Mouse (Mus musculus) natural killer cell, adult 2 months (primary cell): ENCODE measurements at regions not wholly inside any gene's neighbourhood (a gene's known extent, or its start where the extent isn't known, plus 50 kb on each side); places are given as distances from the start of the nearest gene placed in this dataset.
"Not testable (repeated sequence)": the region's sequence is repeated elsewhere in the genome, so short reads cannot be mapped to it uniquely, and the experiment has no call there.

Source experiments
- DNase-seq, 2 experiments: peaks; one replicate each; pipeline ENCODE4 v3.0.0; 2022; ENCODE audit warnings: low spot score in 2 of 2

DNA sequence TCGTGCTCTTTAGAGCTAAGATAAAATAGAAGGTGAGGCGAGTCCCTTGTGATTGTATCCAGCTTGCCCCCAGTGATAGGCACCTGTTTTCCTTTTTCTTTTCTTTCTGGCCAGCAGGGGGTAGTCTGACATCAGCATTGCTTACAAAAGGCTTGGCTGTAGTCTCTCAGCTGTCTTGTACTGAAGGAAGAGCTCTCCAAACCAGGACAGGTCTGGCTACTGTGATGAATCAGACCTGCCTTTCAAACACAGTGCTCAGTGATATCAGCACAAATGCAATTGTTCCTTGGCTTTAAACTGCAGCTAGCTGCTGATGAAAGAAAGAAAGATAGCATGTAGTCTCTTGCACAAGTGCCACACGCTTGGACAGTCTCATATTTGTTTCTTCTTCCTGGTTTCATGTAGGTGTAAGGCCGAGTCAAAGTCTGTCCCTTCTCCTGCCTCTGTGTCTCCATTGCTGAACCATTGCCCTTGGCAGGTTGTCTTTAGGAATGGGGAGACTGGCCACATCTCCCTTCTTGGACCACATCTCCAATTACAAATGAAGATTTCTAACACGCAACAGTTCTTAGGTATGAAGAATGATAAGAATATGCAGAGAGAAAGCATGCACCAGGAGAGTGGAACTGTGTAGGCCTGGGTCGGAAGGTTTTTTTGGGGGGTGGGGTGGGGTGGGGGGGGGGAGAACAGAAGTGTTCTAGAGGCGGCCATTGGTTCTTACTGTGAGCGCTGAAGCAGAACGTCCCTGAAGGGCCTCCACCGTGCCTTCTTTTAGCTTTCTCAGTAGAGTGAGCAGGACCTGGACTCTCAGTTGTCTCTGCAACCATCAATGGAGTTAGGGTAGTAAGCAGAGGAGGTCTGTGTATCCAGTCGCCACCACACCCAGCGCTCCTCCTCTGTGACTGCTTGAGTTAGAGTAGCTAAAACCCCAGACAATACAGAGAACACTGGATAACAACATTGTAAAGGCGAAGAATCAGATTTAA, 200.9 kb downstream of the Faxc start:
- DNase-seq = peak in 1 of 2 experiments; percentile 9

DNA sequence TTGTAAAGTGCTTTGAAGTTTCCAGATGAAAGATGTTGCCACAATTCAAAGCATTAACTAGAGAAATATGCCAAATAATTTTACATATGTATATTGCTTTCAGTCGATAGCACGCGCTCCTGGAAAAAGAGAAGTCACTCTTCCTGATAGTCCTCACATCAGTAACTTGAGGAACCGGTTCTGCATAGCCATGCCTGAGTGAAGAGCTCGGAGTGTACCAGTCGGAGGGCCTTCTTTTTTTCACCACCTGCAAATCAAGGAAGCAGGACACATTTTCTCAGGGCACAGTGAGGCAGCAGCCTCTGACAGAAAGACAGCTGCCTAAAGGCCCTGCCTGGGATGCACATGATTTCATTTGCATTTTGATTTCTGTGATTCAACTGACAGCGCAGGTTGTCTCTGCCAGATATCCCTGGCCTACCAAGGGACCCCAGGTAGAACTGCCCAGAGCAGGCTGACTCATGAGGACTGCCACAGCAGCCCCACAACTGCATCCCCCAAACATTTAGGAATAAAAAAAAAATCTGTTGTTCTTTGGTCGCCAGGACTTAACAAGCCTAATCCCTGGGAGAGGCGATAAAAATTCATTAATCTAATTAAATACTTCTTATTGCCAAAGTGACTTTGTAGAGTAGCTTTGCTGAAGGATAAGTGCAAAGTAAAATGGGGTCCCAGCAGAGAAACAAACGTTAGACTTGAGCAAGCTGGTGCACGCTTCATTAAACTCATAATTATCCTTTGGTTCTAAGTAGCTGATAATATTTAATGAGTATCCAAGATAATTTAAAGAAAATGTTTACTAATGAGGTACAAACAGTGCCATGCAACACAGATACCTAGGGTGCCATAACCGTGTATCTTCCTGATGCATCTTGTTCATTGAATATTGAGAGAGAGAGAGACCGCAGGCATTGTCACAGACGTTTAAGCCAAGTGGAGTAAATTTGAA, 202.7 kb downstream of the Faxc start:
- DNase-seq = no peak

DNA sequence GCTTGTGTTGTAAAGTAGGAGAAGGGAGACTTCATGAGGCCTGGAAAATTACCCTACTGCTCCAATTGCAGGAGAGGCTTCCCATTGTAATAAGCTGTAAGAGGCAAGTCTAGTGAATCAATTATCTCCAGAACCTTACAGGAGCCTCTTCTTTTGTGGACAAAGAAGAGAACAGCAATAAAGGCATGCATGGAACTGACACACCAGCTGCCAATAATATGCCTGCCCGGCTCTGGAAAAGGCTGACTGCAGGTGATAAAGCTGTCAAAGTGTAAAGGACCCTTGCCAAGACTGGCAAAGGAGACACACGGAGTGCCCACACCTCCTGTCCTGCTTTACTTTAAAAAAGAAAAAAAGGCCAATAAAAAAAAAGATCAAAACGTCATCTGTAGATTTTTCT, 209.0 kb downstream of the Faxc start:
- DNase-seq = no peak

DNA sequence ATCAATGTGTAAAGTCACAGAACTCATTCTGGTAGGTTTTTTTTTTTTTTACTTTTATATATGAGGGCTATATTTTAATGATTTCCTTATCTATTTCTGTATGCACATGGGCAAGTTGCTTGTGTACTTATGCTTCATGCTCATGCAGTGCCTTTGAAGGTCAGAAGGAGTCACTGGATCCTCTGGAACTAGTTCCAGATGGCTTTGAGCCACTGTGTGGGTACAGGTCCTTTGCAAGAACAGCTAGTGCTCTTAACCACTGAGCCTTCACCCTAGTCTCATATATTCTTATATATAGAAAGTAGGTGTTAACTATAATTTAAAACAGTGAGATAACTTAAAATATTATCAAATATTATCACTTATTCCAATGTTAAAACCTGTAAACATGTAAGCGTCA, 212.4 kb downstream of the Faxc start:
- DNase-seq = no peak

DNA sequence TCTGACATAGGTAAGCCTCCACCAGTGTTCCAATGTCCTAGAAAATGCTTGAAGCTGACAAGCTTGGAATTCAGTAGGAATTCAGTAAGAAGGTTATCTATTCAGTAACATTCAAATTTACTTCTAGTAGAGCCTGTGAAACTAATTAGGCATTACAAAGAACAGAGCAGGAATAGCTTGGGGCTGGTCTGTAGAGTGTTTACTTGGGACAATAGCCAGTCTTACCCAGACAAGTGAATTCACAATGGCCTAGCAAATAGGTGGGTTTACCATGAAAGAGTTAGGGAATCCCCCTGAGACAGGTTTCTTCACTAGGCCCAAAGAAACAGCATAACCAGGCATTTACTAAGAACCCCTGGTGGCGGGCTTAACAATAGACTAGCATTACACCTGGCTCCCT, 212.5 kb upstream of the Fbxl4 start:
- DNase-seq = not testable (repeated sequence)

DNA sequence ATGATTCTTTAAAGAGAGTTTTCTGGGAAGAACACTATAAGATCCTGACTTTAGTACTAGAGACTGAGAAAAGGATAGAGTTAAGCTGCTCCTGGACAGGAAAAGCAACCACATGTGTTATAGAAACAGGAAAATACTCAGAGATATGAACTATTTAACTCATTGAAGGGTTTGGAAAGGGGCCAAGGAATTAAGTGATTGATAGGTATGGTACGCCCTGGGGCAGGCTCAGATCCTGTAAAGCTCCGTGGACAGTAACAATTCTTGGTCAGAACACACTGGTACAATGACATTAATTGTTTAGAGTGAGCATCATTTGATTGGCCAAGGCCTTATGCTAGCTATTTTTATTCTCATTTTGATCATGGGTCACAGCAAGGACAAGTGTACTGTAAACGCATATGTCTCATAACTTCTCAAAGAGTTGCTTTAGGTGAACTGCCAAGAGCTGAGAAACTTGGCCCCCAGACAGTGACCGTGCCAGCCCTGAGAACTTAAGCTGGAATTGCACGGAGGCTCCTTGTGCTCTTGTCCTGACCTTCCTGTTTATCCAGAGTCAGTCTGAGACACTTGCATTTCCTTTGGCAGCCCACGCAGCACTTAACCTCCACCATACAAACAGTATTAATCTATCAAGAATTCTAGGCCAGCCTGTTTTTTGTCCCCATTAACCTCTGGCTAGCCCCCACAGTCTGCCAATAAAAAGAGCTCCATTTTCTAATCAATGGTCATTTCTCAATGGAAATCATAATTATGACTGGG, 210.5 kb upstream of the Fbxl4 start:
- DNase-seq = no peak

DNA sequence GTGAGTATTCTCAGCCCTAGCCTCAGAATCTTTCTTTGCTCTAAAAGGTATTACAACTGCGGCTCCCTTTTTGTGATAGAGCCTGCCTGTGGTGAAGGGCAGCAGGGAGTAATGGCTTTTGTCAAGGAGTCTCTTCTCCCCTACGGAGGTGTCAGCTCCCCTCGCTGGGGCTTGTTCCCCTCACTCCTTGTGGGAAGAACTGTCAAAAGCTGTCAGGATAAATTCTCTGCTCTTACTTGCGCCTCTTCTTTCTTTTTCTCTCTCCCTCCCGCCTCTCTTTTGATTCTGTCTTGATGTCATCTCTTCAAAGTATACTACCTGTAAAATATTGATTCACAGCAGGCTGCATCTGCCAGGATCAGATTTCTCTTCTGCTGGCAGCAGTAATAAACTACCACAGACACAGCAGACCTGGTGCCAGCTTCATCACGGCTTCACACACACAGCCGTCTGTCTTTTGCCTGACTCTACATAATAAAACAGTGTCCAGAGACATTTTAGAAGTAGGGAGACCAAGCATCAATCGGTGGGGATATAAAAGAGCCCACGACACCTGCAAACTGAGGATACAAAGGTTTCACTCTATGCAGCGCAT, 205.3 kb upstream of the Fbxl4 start:
- DNase-seq = no peak

DNA sequence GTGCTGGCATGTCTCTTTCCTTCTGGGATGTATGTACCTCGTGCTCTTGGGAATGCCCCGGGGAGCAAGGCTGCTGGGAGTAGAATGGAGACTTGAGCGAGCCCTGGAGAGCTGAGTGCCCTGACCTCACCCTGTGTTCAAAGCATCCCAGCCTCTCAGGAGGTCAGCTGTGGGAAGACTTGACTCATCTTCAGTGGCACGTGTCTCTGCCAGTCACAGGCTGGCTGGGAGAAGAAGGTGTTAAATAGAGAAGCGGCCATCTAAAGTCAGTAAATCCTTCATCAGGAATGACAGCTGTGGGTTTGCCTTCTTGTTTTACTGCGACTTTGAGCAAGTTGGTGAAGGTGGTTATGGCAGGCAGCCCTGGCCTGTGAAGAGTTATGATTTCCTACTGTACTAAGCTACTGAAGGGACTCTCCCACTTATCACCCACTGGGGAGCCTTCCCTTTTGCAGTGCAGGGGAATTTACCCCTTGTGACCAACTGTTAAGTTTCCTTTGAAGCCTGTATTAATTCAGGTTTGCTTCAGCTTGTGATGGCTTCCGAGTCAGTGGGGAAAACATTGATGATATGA, 204.3 kb upstream of the Fbxl4 start:
- no peak for DNase-seq

DNA sequence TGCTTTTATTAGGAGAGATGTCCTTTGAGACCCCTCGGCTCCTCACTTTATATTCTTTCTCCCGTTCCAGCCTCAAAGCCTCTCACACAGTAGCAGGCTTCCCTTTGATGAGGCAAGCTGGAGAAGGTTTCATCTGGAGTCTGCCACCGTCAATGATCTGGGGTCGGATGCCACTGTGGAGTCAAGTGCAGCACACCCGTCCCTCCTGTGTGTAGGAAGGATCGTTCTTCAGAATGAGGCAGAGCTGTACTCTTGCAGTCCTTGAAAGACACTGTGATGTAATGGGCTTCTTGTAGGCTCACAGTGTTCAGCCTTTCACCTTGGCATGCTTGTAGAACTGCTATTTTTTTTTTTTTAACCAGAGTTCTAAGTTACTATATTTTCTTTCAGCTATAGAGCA, 203.7 kb upstream of the Fbxl4 start:
- DNase-seq = no peak

DNA sequence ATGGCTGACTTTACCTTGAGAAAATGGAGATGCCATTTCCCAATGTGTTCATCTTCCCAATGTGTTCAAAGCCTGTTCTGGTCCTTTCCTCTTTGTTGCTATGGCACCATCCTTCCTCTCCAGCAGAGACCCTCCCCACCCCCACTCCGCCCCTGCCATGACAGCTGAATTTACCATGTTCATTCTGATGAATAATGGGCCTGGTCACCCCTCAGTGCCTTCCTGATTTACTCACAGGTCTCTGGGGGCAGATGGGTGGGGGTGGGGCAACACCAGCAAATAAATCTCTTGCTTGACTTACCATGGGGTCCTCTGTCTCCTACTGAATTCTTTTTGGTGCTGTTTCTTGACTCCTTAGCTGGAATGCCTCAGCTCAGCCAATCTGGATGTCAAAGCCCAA, 170.9 kb upstream of the Fbxl4 start:
- DNase-seq = no peak

DNA sequence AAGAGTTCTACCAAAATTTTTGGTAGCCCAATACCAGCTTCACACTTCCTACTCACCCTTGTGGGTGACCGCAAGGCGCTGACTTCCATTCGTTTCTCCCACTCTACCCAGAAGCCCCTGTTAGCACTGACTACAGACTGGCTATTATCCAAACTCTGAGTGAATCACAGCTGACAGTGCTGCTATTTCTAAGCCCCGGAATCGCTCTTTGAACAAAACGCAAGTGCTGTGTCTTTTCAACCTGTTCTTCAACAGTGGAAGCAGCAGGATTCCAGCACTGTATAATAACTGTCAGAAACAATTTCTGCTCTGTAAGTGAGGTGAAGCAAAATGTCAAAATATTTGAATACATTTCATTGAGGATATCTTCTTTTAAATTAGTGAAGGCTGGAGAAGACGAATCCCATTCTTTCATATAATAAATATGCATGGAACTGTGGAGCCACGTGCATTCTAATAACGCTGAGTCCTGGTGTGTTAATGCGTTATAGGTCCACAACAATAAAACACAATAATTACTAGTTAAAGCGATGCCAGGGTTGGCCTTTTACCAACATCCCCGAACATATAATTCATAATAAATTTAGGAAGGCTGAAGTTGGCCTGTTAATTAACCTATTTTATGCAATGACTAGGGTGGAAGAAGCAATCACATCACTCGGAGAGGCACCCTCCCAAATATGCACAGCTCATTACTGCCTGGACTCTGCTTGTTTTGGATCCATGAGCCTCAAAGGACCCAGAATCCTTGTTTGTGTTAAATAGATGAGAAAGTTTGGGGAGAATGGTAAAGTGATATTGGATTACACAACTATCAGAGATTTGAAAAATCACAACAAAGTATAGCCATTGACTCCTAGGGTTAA, 169.0 kb upstream of the Fbxl4 start:
- DNase-seq = no peak

DNA sequence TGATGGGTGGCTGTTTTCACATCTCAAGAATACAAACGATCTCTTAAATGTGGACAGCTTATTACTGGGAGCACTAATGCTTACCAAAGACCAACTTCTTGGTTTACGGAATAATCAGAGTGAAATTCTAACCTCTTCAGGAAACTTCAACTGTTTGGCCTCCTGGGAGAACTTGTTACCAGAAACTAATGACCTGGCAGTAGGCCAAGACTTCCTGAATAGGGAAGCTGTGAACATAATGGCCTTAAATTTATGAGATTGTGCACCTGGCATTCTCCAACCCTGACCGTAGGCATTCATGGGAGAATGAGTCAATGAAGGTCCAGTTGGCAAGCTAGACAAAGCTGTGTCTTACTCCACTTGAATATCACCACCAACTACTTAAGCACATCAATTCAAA, 160.8 kb upstream of the Fbxl4 start:
- DNase-seq = no peak

DNA sequence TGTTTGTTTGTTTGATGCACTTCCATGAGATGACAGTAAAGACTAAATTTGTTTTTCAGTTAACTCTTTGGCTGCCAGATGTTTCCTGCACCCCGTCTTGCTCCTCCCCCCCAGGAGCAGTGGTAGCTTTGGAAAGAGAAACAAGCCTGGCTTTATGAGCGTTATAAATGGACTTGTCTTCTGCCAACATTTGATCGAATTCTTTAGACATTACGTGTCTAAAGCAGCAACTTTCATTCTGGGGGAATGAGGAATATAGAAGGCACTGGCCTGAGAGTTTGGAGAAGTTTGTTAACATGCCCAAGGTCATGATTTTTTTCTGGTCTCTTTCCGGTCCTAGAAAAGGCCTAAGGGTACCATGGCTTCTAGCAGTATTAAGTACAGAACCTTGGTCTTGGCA, 148.8 kb upstream of the Fbxl4 start:
- DNase-seq = no peak

DNA sequence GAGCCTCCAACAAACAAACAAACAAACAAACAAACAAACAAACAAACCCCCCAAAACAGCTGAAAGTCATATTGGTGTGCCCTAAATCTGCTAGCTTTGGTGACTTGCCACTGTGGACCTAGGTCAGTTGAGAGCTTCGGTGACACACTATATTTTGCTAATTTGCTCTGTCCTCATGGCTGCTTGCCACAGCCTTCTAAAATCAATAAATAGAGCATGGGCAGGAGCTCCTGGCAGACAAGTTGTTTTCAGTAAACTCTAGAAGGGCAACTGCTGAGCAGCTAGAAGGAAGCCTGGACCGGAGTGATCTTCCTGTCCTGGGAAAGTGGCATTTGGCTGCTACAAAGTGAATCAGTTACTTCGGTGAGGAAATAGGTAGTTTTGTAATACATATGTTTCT, 119.7 kb upstream of the Fbxl4 start:
- no peak for DNase-seq

DNA sequence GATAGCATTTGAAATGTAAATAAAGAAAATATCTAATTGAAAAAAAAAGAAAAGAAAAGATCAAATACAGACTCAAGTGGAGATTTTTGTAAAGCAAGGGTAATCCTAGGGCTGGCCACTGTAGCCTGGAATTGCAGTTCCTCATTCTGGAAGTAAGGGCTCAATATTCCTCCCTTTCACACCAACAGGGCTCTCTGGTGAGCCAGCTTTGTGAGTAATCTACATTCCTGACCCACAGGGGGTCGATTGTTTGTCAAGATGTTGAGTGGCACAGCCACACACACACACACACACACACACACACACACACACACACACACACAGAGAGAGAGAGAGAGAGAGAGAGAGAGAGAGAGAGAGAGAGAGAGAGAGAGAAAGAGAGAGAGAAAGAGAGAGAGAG, 107.1 kb upstream of the Fbxl4 start:
- DNase-seq = not testable (repeated sequence)

DNA sequence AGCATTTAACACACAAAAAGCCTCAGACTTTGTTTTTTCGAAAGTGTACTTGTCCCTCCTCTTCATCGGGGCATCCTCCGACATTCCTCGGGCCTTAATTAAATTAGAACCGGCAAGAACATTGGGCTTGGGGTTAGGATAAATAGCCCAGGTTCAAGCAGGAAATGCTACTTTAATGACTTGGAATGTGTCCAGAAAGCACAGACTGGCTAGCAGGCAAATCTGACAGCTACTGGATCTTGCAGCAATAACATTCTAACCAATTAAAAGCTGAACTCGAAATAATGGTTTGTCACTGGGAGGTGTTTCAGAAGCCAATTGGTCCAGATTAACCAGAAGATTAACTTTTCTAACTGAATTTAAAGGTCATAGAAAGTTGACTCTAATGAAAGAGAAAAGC, 93.4 kb upstream of the Fbxl4 start:
- DNase-seq = no peak

DNA sequence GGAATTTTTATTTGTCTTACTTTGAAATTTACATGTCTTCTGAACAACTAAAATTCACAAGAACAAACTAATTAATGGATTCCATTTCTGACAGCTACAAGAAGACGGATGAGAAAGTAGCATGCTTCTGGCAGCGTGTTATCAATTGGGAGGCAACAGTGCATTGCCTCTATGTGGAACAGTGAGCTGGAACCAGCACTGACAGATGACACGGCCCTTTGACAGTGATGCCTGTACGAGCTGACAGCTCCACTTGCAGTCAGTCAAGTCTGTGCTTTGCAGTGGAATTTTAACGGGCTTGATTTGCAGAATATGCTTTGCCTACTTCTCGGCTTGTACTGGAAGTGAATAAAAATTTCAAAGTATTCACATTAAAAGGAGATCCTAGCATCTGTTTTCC, 88.3 kb upstream of the Fbxl4 start:
- DNase-seq = no peak

DNA sequence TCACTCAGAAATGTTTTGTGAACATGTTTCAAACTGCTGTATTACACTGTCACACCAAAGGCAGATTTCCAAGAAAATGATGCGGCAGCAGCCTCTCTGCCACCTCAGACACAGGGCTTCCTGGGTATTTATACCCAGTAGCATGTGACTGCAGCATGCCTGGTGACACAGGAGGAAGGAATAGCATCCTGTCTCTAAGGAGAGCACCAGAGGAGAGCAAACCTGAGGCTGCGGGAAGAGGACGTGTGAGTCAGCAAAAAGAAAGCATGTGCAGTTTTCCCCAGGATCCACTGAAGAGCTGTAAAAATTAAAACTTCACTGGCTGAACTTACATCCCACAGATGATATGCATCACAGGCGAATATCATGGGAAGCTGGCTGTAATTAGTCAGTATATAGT, 83.2 kb upstream of the Fbxl4 start:
- DNase-seq = no peak

DNA sequence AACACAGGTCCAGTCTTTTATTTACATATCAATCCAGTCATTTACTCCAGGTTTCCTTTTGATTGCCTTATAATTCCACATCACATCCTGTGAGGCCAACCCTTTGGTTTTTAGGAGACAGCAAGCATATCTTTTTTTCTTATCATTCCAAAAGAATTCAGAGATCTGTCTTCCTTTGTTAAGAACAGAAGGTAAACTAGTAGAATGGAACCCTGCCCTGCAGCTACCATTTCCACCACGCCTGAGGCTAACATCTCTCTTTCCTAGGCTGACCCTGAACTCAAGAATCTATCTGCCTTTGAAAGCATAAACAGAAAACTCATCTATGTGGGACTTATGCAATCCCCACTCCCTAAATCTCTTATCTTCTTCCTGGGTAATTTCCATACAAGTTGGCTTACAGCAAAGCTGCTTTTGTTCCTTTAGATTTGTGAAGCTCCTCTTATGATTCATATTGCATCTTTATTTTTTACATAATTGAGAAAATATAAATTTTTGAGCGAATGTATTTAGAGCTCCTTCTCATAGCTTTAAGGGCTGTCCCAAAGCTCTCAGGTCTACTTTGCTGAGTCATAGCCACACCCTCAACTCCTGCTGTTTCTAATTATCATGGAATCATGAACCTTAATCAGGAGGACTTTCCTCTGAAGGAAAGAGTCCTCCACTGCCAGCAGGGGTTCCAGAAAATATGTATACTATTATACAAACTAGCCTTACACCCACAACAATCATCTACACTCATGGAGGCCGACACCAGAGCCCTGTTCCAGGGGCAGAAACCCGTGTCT, 74.6 kb upstream of the Fbxl4 start:
- no peak for DNase-seq
